Mouse (Mus musculus) common myeloid progenitor, adult 5-6 weeks (primary cell): ENCODE data around the gene Spata2. TPM values are rescaled to one million over a fixed set of nuclear protein-coding genes. Genes with fewer than 3 reads are reported as not detected.

Experiments used
- ATAC-seq: replicated peaks from 2 replicates; pipeline ENCODE4 v1.8.0; 2016; ENCODE audit warnings: low read depth, mild to moderate bottlenecking, moderate TSS enrichment, inconsistent platforms; ENCODE audit not compliant: poor library complexity, severe bottlenecking
- total RNA-seq: library from RNA; stranded (forward); fragments of 200-1000, 187-1606 nt; gene quantifications from 2 replicates; pipeline ENCODE4 v1.2.3, GENCODE M21; 2017

Spata2 gene
- total RNA-seq, 1 experiment from 2014 or later, result 9.9 TPM

GRCm38 (mm10) chr2:167484932-167485331 lies 7.8 kb downstream of the Spata2 start:
- ATAC-seq, result no peak

- ATAC-seq, result no peak
These were observed 8.8 kb downstream of the Spata2 start for GRCm38 (mm10) chr2:167483827-167484410.

- ATAC-seq, result no peak
These were observed 9.4 kb downstream of the Spata2 start for GRCm38 (mm10) chr2:167483081-167483826.

GRCm38 (mm10) chr2:167482681-167483080 lies 10.0 kb downstream of the Spata2 start:
- no peak for ATAC-seq

- ATAC-seq, result no peak
These were observed 13.2 kb downstream of the Spata2 start for GRCm38 (mm10) chr2:167479501-167479900.

- no peak for ATAC-seq
These were observed 14.6 kb downstream of the Spata2 start for GRCm38 (mm10) chr2:167478128-167478527.

GRCm38 (mm10) chr2:167476762-167477161 lies 15.9 kb downstream of the Spata2 start:
- no peak for ATAC-seq

GRCm38 (mm10) chr2:167476200-167476688 lies 16.4 kb downstream of the Spata2 start:
- ATAC-seq, result peak; percentile 46

- no peak for ATAC-seq
These were observed 17.1 kb downstream of the Spata2 start for GRCm38 (mm10) chr2:167475596-167475995.

- no peak for ATAC-seq
These were observed 18.5 kb downstream of the Spata2 start for GRCm38 (mm10) chr2:167474218-167474617.

- no peak for ATAC-seq
These were observed 21.1 kb downstream of the Spata2 start for GRCm38 (mm10) chr2:167471585-167471984.

- ATAC-seq, result no peak
These were observed 22.1 kb downstream of the Spata2 start for GRCm38 (mm10) chr2:167470611-167471010.

GRCm38 (mm10) chr2:167468444-167468843 lies 24.2 kb downstream of the Spata2 start:
- ATAC-seq, result peak; percentile 51; the same call in 1 of the 2 replicates

GRCm38 (mm10) chr2:167467214-167467613 lies 25.5 kb downstream of the Spata2 start:
- ATAC-seq, result no peak

GRCm38 (mm10) chr2:167465951-167466350 lies 26.7 kb downstream of the Spata2 start:
- ATAC-seq, result no peak

- ATAC-seq, result no peak
These were observed 28.9 kb downstream of the Spata2 start for GRCm38 (mm10) chr2:167463802-167464201.

GRCm38 (mm10) chr2:167462954-167463353 lies 29.7 kb downstream of the Spata2 start:
- ATAC-seq, result peak; percentile 75; the same call in 1 of the 2 replicates

GRCm38 (mm10) chr2:167459071-167459865 lies 33.4 kb downstream of the Spata2 start:
- ATAC-seq, result no peak

- no peak for ATAC-seq
These were observed 34.1 kb downstream of the Spata2 start for GRCm38 (mm10) chr2:167458548-167458947.

GRCm38 (mm10) chr2:167457213-167457612 lies 35.5 kb downstream of the Spata2 start:
- peak; percentile 74; the same call in 1 of the 2 replicates for ATAC-seq
